25 mouse cellular contexts compared by ENCODE assay signal in genomic region chr3:37470867-37471266, GRCm38 (mm10).
"Had no signal": no experiment of that assay in that cellular context is flagged by ENCODE, and none has a peak within 500 bp of the region (broad histone marks: within the 10 kb centered on the region; RNA-seq: fewer than 3 reads in every experiment).

No protein-coding gene starts in this region.

- H3K9me3 ChIP-seq: heart, embryonic 10.5 days; heart, embryonic 12.5 days; hindbrain, embryonic 10.5 days; hindbrain, embryonic 12.5 days; intestine, embryonic 15.5 days; limb, embryonic 10.5 days; limb, embryonic 12.5 days; liver, embryonic 12.5 days; liver, embryonic 15.5 days had no signal

- H3K4me3 ChIP-seq: gastrocnemius, adult 2 months; heart, embryonic 10.5 days; heart, embryonic 12.5 days; hindbrain, embryonic 10.5 days; hindbrain, embryonic 12.5 days; intestine, embryonic 15.5 days; layer of hippocampus, adult 2 months; left cerebral cortex, adult 2 months; limb, embryonic 10.5 days; limb, embryonic 12.5 days; liver, embryonic 12.5 days; liver, embryonic 15.5 days had no signal

- H3K36me3 ChIP-seq: heart, embryonic 12.5 days; hindbrain, embryonic 12.5 days; intestine, embryonic 15.5 days; limb, embryonic 12.5 days; liver, embryonic 15.5 days had no signal

- H3K9ac ChIP-seq: heart, embryonic 12.5 days; hindbrain, embryonic 12.5 days; hindbrain, embryonic 14.5 days; intestine, embryonic 15.5 days; limb, embryonic 12.5 days; liver, embryonic 12.5 days; liver, embryonic 15.5 days; liver, postnatal 0 days had no signal

- H3K4me1 ChIP-seq: heart, embryonic 10.5 days; heart, embryonic 12.5 days; hindbrain, embryonic 10.5 days; hindbrain, embryonic 12.5 days; intestine, embryonic 15.5 days; limb, embryonic 10.5 days; limb, embryonic 12.5 days had no signal

- H3K4me2 ChIP-seq: heart, embryonic 12.5 days; hindbrain, embryonic 12.5 days; hindbrain, embryonic 14.5 days; intestine, embryonic 15.5 days; limb, embryonic 12.5 days; liver, embryonic 12.5 days; liver, embryonic 15.5 days had no signal

- H3K27ac ChIP-seq: gastrocnemius, adult 2 months; heart, embryonic 10.5 days; hindbrain, embryonic 10.5 days; hindbrain, embryonic 12.5 days; hindbrain, embryonic 14.5 days; intestine, embryonic 15.5 days; layer of hippocampus, adult 2 months; left cerebral cortex, adult 2 months; limb, embryonic 10.5 days; limb, embryonic 12.5 days; liver, embryonic 12.5 days; liver, embryonic 15.5 days had no signal

- ATAC-seq: forebrain, embryonic 16.5 days; hindbrain, embryonic 16.5 days; inflammation-experienced regulatory T-cells, adult 6 months; intestine, embryonic 15.5 days; intestine, postnatal 0 days; liver, embryonic 12.5 days; liver, postnatal 0 days had no signal

- DNase-seq: gastrocnemius, adult 2 months; gastrocnemius, postnatal 10 days; gastrocnemius, postnatal 25 days; heart, adult 18-20 months; heart, postnatal 10 days; heart, postnatal 4 days; kidney, postnatal 14 days; liver; liver, postnatal 0 days had no signal

- H3K27me3 ChIP-seq: heart, embryonic 12.5 days; hindbrain, embryonic 12.5 days; intestine, embryonic 15.5 days; limb, embryonic 12.5 days; liver, embryonic 12.5 days; liver, embryonic 15.5 days had no signal
